Mouse (Mus musculus) thymus, adult 2 months (tissue): ENCODE measurements around the gene Gm10840. TPM values are rescaled to one million over a fixed set of nuclear protein-coding genes. Genes with fewer than 3 reads are reported as not detected.
A peak's percentile ranks its signal among the peaks of the same experiment; 100 is the strongest.
"Not testable (repeated sequence)": the region's sequence is repeated elsewhere in the genome, so short reads cannot be mapped to it uniquely, and the experiment has no call there.

Experiments
- DNase-seq: peaks from one replicate; pipeline ENCODE4 v3.0.0; 2021
- H3K27ac ChIP-seq: fragments of 200-500 bp; 2 replicates; pipeline ENCODE4 v1.5.1; 2012; ENCODE audit warnings: low read length, control low read depth; ENCODE audit not compliant: control insufficient read depth, insufficient read depth
- H3K27me3 ChIP-seq: fragments of 200-500 bp; 2 replicates; pipeline ENCODE4 v1.6.1; 2012; ENCODE audit warnings: mild to moderate bottlenecking, low read length, moderate library complexity, mixed read lengths; ENCODE audit not compliant: control insufficient read depth, insufficient read depth
- H3K36me3 ChIP-seq: fragments of 200-500 bp; 2 replicates; pipeline ENCODE4 v1.6.1; 2012; ENCODE audit warnings: mild to moderate bottlenecking, low read length, moderate library complexity; ENCODE audit not compliant: control insufficient read depth, insufficient read depth
- H3K4me1 ChIP-seq: fragments of 200-500 bp; replicated peaks from 2 replicates; pipeline ENCODE4 v1.6.1; 2012; ENCODE audit warnings: low read length; ENCODE audit not compliant: control insufficient read depth, insufficient read depth
- H3K4me3 ChIP-seq: fragments of 200-500 bp; 2 replicates; pipeline ENCODE4 v1.5.1; 2012; ENCODE audit warnings: mild to moderate bottlenecking, low read length, control low read depth, moderate library complexity; ENCODE audit not compliant: control insufficient read depth, insufficient read depth
- CTCF ChIP-seq: fragments of 200-500 bp; IDR thresholded peaks from 2 replicates; pipeline ENCODE4 v1.5.1; 2012; ENCODE audit warnings: mild to moderate bottlenecking, control low read depth, low read length, moderate library complexity, borderline replicate concordance; ENCODE audit not compliant: control insufficient read depth, poor library complexity, insufficient read depth; ENCODE audit errors: extremely low read depth
- POLR2A ChIP-seq: fragments of 200-500 bp; IDR thresholded peaks from 2 replicates; pipeline ENCODE4 v1.6.1; 2012; ENCODE audit warnings: mild to moderate bottlenecking, low read length, control low read depth, moderate library complexity; ENCODE audit not compliant: control insufficient read depth, poor library complexity, insufficient read depth; ENCODE audit errors: extremely low read depth
- WGBS: fragments of 180-500 bp; shearing (Covaris S2); methylation state at CpG from one replicate; pipeline ENCODE4 v1.1.7; 2018; 5-methylcytosine and 5-hydroxymethylcytosine counted together
- polyA plus RNA-seq: library from polyadenylated mRNA; depleted of rRNA; stranded (reverse); fragments of >200 nt; gene quantifications from 2 replicates; pipeline ENCODE4 v1.2.3, GENCODE M21; 2012; rRNA removed

Gene Gm10840
- polyA plus RNA-seq, 1 experiment, result not detected

GRCm38 (mm10) chr11:106195341-106195740, 34.7 kb downstream of the Gm10840 start:
- H3K27ac ChIP-seq, result no peak overlapping the region
- H3K36me3 ChIP-seq, result 0 out of 2 replicates have a peak, but pooled peaks cover 3% of the 10 kb centered on the region
- no peak for DNase-seq
- H3K27me3 ChIP-seq, result no peaks in the 10 kb centered on the region
- no peak overlapping the region for H3K4me3 ChIP-seq
- TF ChIP-seq CTCF (no peak), POLR2A (no peak)
- H3K4me1 ChIP-seq, result peaks cover 8% of the 10 kb centered on the region

- Histone ChIP-seq H3K27ac (no peak overlapping the region), H3K4me1 (peaks cover 22% of the 10 kb centered on the region), H3K36me3 (peaks cover 9% of the 10 kb centered on the region; the same call in 1 of the 2 replicates), H3K27me3 (no peaks in the 10 kb centered on the region), H3K4me3 (no peak overlapping the region)
- no peak for DNase-seq
- 58% methylated on average over 4 of the region's 4 CpGs for WGBS
- TF ChIP-seq CTCF (no peak), POLR2A (no peak)
Measured at GRCm38 (mm10) chr11:106198277-106198676, 37.6 kb downstream of the Gm10840 start.

- H3K4me3 ChIP-seq, DNase-seq, H3K27me3 ChIP-seq, H3K27ac ChIP-seq: not testable (repeated sequence)
- H3K36me3 ChIP-seq, result peaks cover 15% of the 10 kb centered on the region; the same call in 1 of the 2 replicates
- WGBS, result 55% methylated on average over 7 of the region's 7 CpGs
- H3K4me1 ChIP-seq, result peaks cover 19% of the 10 kb centered on the region
Measured at GRCm38 (mm10) chr11:106199997-106200396, 39.3 kb downstream of the Gm10840 start.

- under 1% methylated on average over 6 of the region's 6 CpGs for WGBS
- peak overlapping the region; percentile 73 for H3K27ac ChIP-seq
- TF ChIP-seq CTCF, result no peak
- no peak for TF ChIP-seq POLR2A
- peaks cover 19% of the 10 kb centered on the region for H3K4me1 ChIP-seq
- DNase-seq, result no peak
- H3K27me3 ChIP-seq, result no peaks in the 10 kb centered on the region
- H3K4me3 ChIP-seq, result no peak overlapping the region
- peaks cover 18% of the 10 kb centered on the region; the same call in 1 of the 2 replicates for H3K36me3 ChIP-seq
Measured at GRCm38 (mm10) chr11:106200756-106201155, 40.1 kb downstream of the Gm10840 start.

- 46% methylated on average over 19 of the region's 19 CpGs for WGBS
- H3K36me3 ChIP-seq, result peaks cover 19% of the 10 kb centered on the region; the same call in 1 of the 2 replicates
Measured at GRCm38 (mm10) chr11:106201337-106202122, 40.9 kb downstream of the Gm10840 start.

GRCm38 (mm10) chr11:106202123-106202465, 41.4 kb downstream of the Gm10840 start, which contains the start of gene Strada:
TSS of gene Strada (minus strand) at chr11:106202168.
- 24% methylated on average over 5 of the region's 5 CpGs for WGBS
- Histone ChIP-seq H3K27ac (peak within 1 kb of the TSS; percentile 78), H3K36me3 (peaks cover 24% of the 10 kb centered on the region), H3K4me1 (peaks cover 19% of the 10 kb centered on the region), H3K27me3 (no peaks in the 10 kb centered on the region), H3K4me3 (peak within 1 kb of the TSS; percentile 12; the same call in 1 of the 2 replicates)
- TF ChIP-seq CTCF (no peak), POLR2A (no peak)
- DNase-seq, result no peak

More at GRCm38 (mm10) chr11:106201337-106202122, 40.9 kb downstream of the Gm10840 start:
- TF ChIP-seq CTCF (no peak), POLR2A (no peak)
- Histone ChIP-seq H3K27me3 (no peaks in the 10 kb centered on the region), H3K4me3 (peak overlapping the region; percentile 12; the same call in 1 of the 2 replicates), H3K4me1 (peaks cover 19% of the 10 kb centered on the region), H3K27ac (peak overlapping the region; percentile 78)
- no peak for DNase-seq

Other genes starting within 250 kb of the Gm10840 start
- gene Cyb561, start 207.5 kb upstream of the Gm10840 start, polyA plus RNA-seq, result 6.1 and 9.4 TPM in 2 replicates
- gene Ace, start 192.9 kb upstream of the Gm10840 start, polyA plus RNA-seq, result 8.0 and 10.2 TPM in 2 replicates
- not detected in 2 replicates for gene Ace3, start 166.2 kb upstream of the Gm10840 start, polyA plus RNA-seq
- gene Kcnh6, start 152.7 kb upstream of the Gm10840 start, polyA plus RNA-seq, result 3.9 and 4.3 TPM in 2 replicates
- gene Dcaf7, start 124.0 kb upstream of the Gm10840 start, polyA plus RNA-seq, result 79.1 and 85.0 TPM in 2 replicates
- 14.9 and 18.4 TPM in 2 replicates for gene Taco1, start 94.8 kb upstream of the Gm10840 start, polyA plus RNA-seq
- gene Map3k3, start 76.2 kb upstream of the Gm10840 start, polyA plus RNA-seq, result 45.6 and 46.0 TPM in 2 replicates
- gene Limd2, start within 50 bp of the Gm10840 start, polyA plus RNA-seq, result 569 and 594 TPM in 2 replicates
- 40.3 and 40.5 TPM in 2 replicates for gene Strada, start 41.3 kb downstream of the Gm10840 start, polyA plus RNA-seq
- 15.5 and 16.9 TPM in 2 replicates for gene Ccdc47, start 55.5 kb downstream of the Gm10840 start, polyA plus RNA-seq
- gene Ddx42, start 56.1 kb downstream of the Gm10840 start, polyA plus RNA-seq, result 16.7 and 19.9 TPM in 2 replicates
- 23.7 and 25.3 TPM in 2 replicates for gene Ftsj3, start 95.2 kb downstream of the Gm10840 start, polyA plus RNA-seq
- 53.9 and 56.1 TPM in 2 replicates for gene Psmc5, start 95.3 kb downstream of the Gm10840 start, polyA plus RNA-seq
- 552 and 570 TPM in 2 replicates for gene Smarcd2, start 112.1 kb downstream of the Gm10840 start, polyA plus RNA-seq
- 0.42 and 0.47 TPM in 2 replicates for gene Tcam1, start 115.8 kb downstream of the Gm10840 start, polyA plus RNA-seq
- gene Gh, start 141.0 kb downstream of the Gm10840 start, polyA plus RNA-seq, result 0.74 and 1.7 TPM in 2 replicates
- gene Cd79b, start 153.9 kb downstream of the Gm10840 start, polyA plus RNA-seq, result 33.2 and 39.6 TPM in 2 replicates
- gene Scn4a, start 192.4 kb downstream of the Gm10840 start, polyA plus RNA-seq, result 0.92 and 1.2 TPM in 2 replicates
- gene Prr29, start 204.6 kb downstream of the Gm10840 start, polyA plus RNA-seq, result 30.1 and 31.1 TPM in 2 replicates
- gene Icam2, start 227.2 kb downstream of the Gm10840 start, polyA plus RNA-seq, result 185 and 222 TPM in 2 replicates